Comparison of ENCODE assay signal across 23 mouse cellular contexts in genomic region chr2:70166231-70166630, GRCm38 (mm10).
"Had no signal": no experiment of that assay in that cellular context is flagged by ENCODE, and none has a peak within 500 bp of the region (broad histone marks: within the 10 kb centered on the region; RNA-seq: fewer than 3 reads in every experiment).

No protein-coding gene starts in this region.

- H3K36me3 ChIP-seq: limb, embryonic 10.5 days; limb, embryonic 13.5 days; liver, embryonic 12.5 days; liver, embryonic 15.5 days; lung, embryonic 15.5 days; midbrain, embryonic 10.5 days; neural tube, embryonic 13.5 days had no signal

- H3K4me1 ChIP-seq: limb, embryonic 13.5 days; liver, embryonic 12.5 days; liver, embryonic 15.5 days; lung, embryonic 15.5 days; megakaryocyte, embryonic 14.5 days had no signal

- H3K9ac ChIP-seq: limb, embryonic 13.5 days; liver, embryonic 12.5 days; liver, embryonic 15.5 days; lung, embryonic 15.5 days; neural tube, embryonic 13.5 days had no signal

- H3K4me2 ChIP-seq: limb, embryonic 13.5 days; liver, embryonic 12.5 days; liver, embryonic 15.5 days; lung, embryonic 15.5 days; neural tube, embryonic 13.5 days had no signal

- H3K9me3 ChIP-seq: limb, embryonic 10.5 days; limb, embryonic 13.5 days; liver, embryonic 12.5 days; liver, embryonic 15.5 days; lung, embryonic 15.5 days; megakaryocyte, embryonic 14.5 days; midbrain, embryonic 10.5 days; neural tube, embryonic 13.5 days had no signal

- H3K4me3 ChIP-seq: layer of hippocampus, adult 2 months; limb, embryonic 10.5 days; limb, embryonic 13.5 days; liver, embryonic 12.5 days; liver, embryonic 15.5 days; lung, embryonic 15.5 days; megakaryocyte, embryonic 14.5 days; midbrain, embryonic 10.5 days; myocyte; neural tube, embryonic 13.5 days had no signal

- H3K27ac ChIP-seq: kidney, postnatal 0 days; layer of hippocampus, adult 2 months; limb, embryonic 10.5 days; limb, embryonic 13.5 days; liver, embryonic 12.5 days; liver, embryonic 15.5 days; lung, embryonic 15.5 days; midbrain, embryonic 10.5 days; neural tube, embryonic 13.5 days; stomach, postnatal 0 days had no signal

- H3K27me3 ChIP-seq: limb, embryonic 13.5 days; liver, embryonic 12.5 days; liver, embryonic 15.5 days; lung, embryonic 15.5 days; neural tube, embryonic 13.5 days had no signal

- ATAC-seq: intestine, postnatal 0 days; liver, embryonic 12.5 days had no signal

- DNase-seq: kidney, adult 2 months; kidney, postnatal 25 days; layer of hippocampus, adult 9-11 months; liver; lung, adult 18-20 months; lung, postnatal 10 days; lung, postnatal 36 days; thymus, adult 2 months; thymus, postnatal 14 days; thymus, postnatal 4 days had no signal
